Mouse (Mus musculus) lung, adult 2 months (tissue): Measurements from ENCODE around the gene 4930402F06Rik. TPM values are rescaled to one million over a fixed set of nuclear protein-coding genes. Genes with fewer than 3 reads are reported as not detected.

Experiments
- DNase-seq: peaks from one replicate; pipeline ENCODE4 v3.0.0; 2022
- H3K4me1 ChIP-seq: fragments of 200-500 bp; 2 replicates; pipeline ENCODE4 v1.6.1; 2011; ENCODE audit warnings: low read length; ENCODE audit not compliant: control insufficient read depth, insufficient read depth
- H3K4me3 ChIP-seq: fragments of 200-500 bp; replicated peaks from 2 replicates; pipeline ENCODE3; 2011; ENCODE audit warnings: low read depth, mild to moderate bottlenecking, control low read depth, low read length; ENCODE audit errors: extremely low read depth
- CTCF ChIP-seq: fragments of 200-500 bp; IDR thresholded peaks from 2 replicates; pipeline ENCODE4 v1.5.1; 2011; ENCODE audit warnings: mild to moderate bottlenecking, low read length, control low read depth; ENCODE audit not compliant: insufficient read depth
- POLR2A ChIP-seq: fragments of 200-500 bp; IDR thresholded peaks from 2 replicates; pipeline ENCODE4 v1.6.1; 2011; ENCODE audit warnings: low read depth, mild to moderate bottlenecking, control low read depth, low read length, borderline replicate concordance; ENCODE audit errors: extremely low read depth
- WGBS: fragments of 180-500 bp; shearing (Covaris S2); methylation state at CpG from one replicate; pipeline ENCODE4 v1.1.7; 2018; 5-methylcytosine and 5-hydroxymethylcytosine counted together
- polyA plus RNA-seq: library from polyadenylated mRNA; depleted of rRNA; stranded (reverse); fragments of >200 nt; gene quantifications from 2 replicates; pipeline ENCODE4 v1.2.3, GENCODE M21; 2012

The 4930402F06Rik gene
- polyA plus RNA-seq, 1 experiment: not detected

- no peak within 1 kb of the TSS for H3K4me3 ChIP-seq
- no peak for DNase-seq
- no peaks in the 10 kb centered on the region for H3K4me1 ChIP-seq
- WGBS: 50% methylated on average over 2 of the region's 2 CpGs
- TF ChIP-seq POLR2A (no peak), CTCF (no peak)
Measured at GRCm38 (mm10) chr2:35367629-35368028, 29.3 kb downstream of the 4930402F06Rik start, which contains the start of gene 4930568D16Rik. Gene 4930568D16Rik (minus strand): TSS chr2:35367729.

GRCm38 (mm10) chr2:35349184-35349583 lies 47.8 kb downstream of the 4930402F06Rik start:
- no peak for DNase-seq
- TF ChIP-seq CTCF (peak; percentile 49; the same call in 1 of the 2 replicates), POLR2A (no peak)
- no peak overlapping the region for H3K4me3 ChIP-seq

GRCm38 (mm10) chr2:35345984-35346383 lies 51.0 kb downstream of the 4930402F06Rik start:
- no peak for TF ChIP-seq POLR2A
- TF ChIP-seq CTCF: no peak
- DNase-seq: no peak
- no peak overlapping the region for H3K4me3 ChIP-seq
- H3K4me1 ChIP-seq: no peaks in the 10 kb centered on the region
- 35% methylated on average over 2 of the region's 2 CpGs for WGBS

More at GRCm38 (mm10) chr2:35349184-35349583, 47.8 kb downstream of the 4930402F06Rik start:
- no peaks in the 10 kb centered on the region for H3K4me1 ChIP-seq
- 32% methylated on average over 5 of the region's 5 CpGs for WGBS

- no peak for DNase-seq
- no peak for TF ChIP-seq POLR2A
- no peak for TF ChIP-seq CTCF
- Histone ChIP-seq H3K4me3 (no peak overlapping the region), H3K4me1 (peaks cover 7% of the 10 kb centered on the region)
- 54% methylated on average over 3 of the region's 3 CpGs for WGBS
Measured at GRCm38 (mm10) chr2:35342605-35343004, 54.4 kb downstream of the 4930402F06Rik start.

- no peak overlapping the region for H3K4me3 ChIP-seq
- WGBS: 28% methylated on average over 6 of the region's 6 CpGs
- no peak for DNase-seq
Measured at GRCm38 (mm10) chr2:35338707-35339106, 58.3 kb downstream of the 4930402F06Rik start.

GRCm38 (mm10) chr2:35338036-35338435 lies 58.9 kb downstream of the 4930402F06Rik start:
- TF ChIP-seq POLR2A (no peak), CTCF (no peak)
- 45% methylated on average over 1 of the region's 1 CpGs for WGBS
- Histone ChIP-seq H3K4me1 (peaks cover 11% of the 10 kb centered on the region), H3K4me3 (no peak overlapping the region)
- no peak for DNase-seq

More at GRCm38 (mm10) chr2:35338707-35339106, 58.3 kb downstream of the 4930402F06Rik start:
- peaks cover 11% of the 10 kb centered on the region for H3K4me1 ChIP-seq
- TF ChIP-seq POLR2A: no peak
- no peak for TF ChIP-seq CTCF

- WGBS: 13% methylated on average over 10 of the region's 10 CpGs
Measured at GRCm38 (mm10) chr2:35337419-35337818, 59.6 kb downstream of the 4930402F06Rik start.

GRCm38 (mm10) chr2:35336388-35337280 lies 60.3 kb downstream of the 4930402F06Rik start, which contains the start of gene Stom:
Gene Stom (minus strand): TSS chr2:35336976.
- peaks cover 11% of the 10 kb centered on the region for H3K4me1 ChIP-seq
- TF ChIP-seq CTCF (no peak), POLR2A (peak; percentile 86; the same call in 1 of the 2 replicates)
- H3K4me3 ChIP-seq: peak within 1 kb of the TSS; percentile 79
- under 1% methylated on average over 45 of the region's 45 CpGs for WGBS
- DNase-seq: peak; percentile 100

More at GRCm38 (mm10) chr2:35337419-35337818, 59.6 kb downstream of the 4930402F06Rik start:
- Histone ChIP-seq H3K4me3 (peak overlapping the region; percentile 63), H3K4me1 (peaks cover 11% of the 10 kb centered on the region)
- no peak for TF ChIP-seq CTCF
- no peak for TF ChIP-seq POLR2A
- DNase-seq: no peak

GRCm38 (mm10) chr2:35335620-35336019 lies 61.4 kb downstream of the 4930402F06Rik start:
- WGBS: 24% methylated on average over 7 of the region's 7 CpGs
- H3K4me3 ChIP-seq: no peak overlapping the region
- DNase-seq: no peak
- TF ChIP-seq POLR2A (no peak), CTCF (no peak)
- H3K4me1 ChIP-seq: peaks cover 11% of the 10 kb centered on the region
